Mouse (Mus musculus) forebrain, embryonic 11.5 days (tissue): ENCODE measurements around the gene Spata6. TPM values are rescaled to one million over a fixed set of nuclear protein-coding genes. Genes with fewer than 3 reads are reported as not detected.

Experiments used
- ATAC-seq: fragments of 200-750 bp; cut with Nextera tagmentation; replicated peaks from 2 replicates; pipeline ENCODE4 v1.8.0; 2017; ENCODE audit warnings: moderate TSS enrichment; ENCODE audit not compliant: low FRiP score
- DNase-seq: peaks from one replicate; pipeline ENCODE4 v3.0.0-alpha.2; 2017; ENCODE audit warnings: low spot score
- H3K27ac ChIP-seq: fragments of 300-500 bp; sonication (generic); 2 replicates; pipeline ENCODE4 v1.5.1; 2014; ENCODE audit warnings: low read depth, low read length
- H3K27me3 ChIP-seq: fragments of 300-500 bp; sonication (generic); 2 replicates; pipeline ENCODE4 v1.6.1; 2014; ENCODE audit warnings: mild to moderate bottlenecking, low read length, mixed read lengths; ENCODE audit not compliant: control insufficient read depth, insufficient read depth
- H3K36me3 ChIP-seq: fragments of 300-500 bp; sonication (generic); 2 replicates; pipeline ENCODE4 v1.6.1; 2014; ENCODE audit warnings: mild to moderate bottlenecking, low read length, moderate library complexity, mixed read lengths; ENCODE audit not compliant: control insufficient read depth, insufficient read depth
- H3K4me1 ChIP-seq: fragments of 300-500 bp; sonication (generic); replicated peaks from 2 replicates; pipeline ENCODE4 v1.6.1; 2014; ENCODE audit warnings: low read length, mixed read lengths; ENCODE audit not compliant: control insufficient read depth, insufficient read depth
- H3K4me2 ChIP-seq: fragments of 300-500 bp; sonication (generic); 2 replicates; pipeline ENCODE4 v1.6.1; 2014; ENCODE audit warnings: low read depth, mild to moderate bottlenecking, low read length, moderate library complexity, mixed read lengths; ENCODE audit not compliant: severe bottlenecking
- H3K4me3 ChIP-seq: fragments of 300-500 bp; sonication (generic); 2 replicates; pipeline ENCODE4 v1.5.1; 2014; ENCODE audit warnings: low read depth, low read length
- H3K9ac ChIP-seq: fragments of 300-500 bp; sonication (generic); 2 replicates; pipeline ENCODE4 v1.6.1; 2014; ENCODE audit warnings: low read length
- H3K9me3 ChIP-seq: fragments of 300-500 bp; sonication (generic); 2 replicates; pipeline ENCODE4 v1.6.1; 2016; ENCODE audit warnings: low read length, mixed read lengths; ENCODE audit not compliant: control insufficient read depth
- WGBS: fragments of 180-500 bp; shearing (Covaris S2); extraction: QIAGEN DNeasy Blood & Tissue Kit; methylation state at CpG from one replicate; pipeline ENCODE4 v1.1.7; 2014; 5-methylcytosine and 5-hydroxymethylcytosine counted together
- polyA plus RNA-seq: library from polyadenylated mRNA; unstranded; fragments of >200 nt; fragmentation: Nextera tagmentation; extraction: Ambion mirVana; gene quantifications from 2 replicates; pipeline ENCODE4 v1.2.1, GENCODE M21; 2014

Spata6 gene
- polyA plus RNA-seq, 1 experiment from 2014 or later, result 32.9 TPM

DNA sequence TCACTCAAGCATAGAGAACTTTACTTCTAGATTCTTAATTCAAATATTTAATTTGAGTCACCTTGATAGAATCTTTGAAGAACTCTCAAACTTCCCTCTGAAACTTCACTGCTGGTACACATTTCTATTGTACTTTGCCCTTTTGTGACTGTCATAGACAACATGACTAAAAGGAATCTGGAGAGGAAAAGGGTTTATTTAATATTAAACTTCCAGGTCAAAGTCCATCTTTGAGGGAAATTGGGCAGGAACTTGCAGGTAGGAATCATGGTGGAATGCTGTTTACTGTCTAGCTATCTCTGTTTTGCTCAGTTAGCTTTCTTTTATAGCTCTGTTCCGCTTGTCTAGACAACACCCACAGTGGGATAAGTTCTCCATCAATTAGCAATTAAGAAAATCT lies 17.8 kb downstream of the Spata6 start:
- H3K4me2 ChIP-seq, result no peak overlapping the region
- H3K4me3 ChIP-seq, result no peak overlapping the region
- H3K9me3 ChIP-seq, result no peaks in the 10 kb centered on the region
- 91% methylated on average over 1 of the region's 1 CpGs for WGBS
- no peak for ATAC-seq
- H3K27me3 ChIP-seq, result no peaks in the 10 kb centered on the region
- no peak for DNase-seq
- H3K36me3 ChIP-seq, result no peaks in the 10 kb centered on the region
- no peak overlapping the region for H3K9ac ChIP-seq
- H3K4me1 ChIP-seq, result no peaks in the 10 kb centered on the region
- no peak overlapping the region for H3K27ac ChIP-seq

DNA sequence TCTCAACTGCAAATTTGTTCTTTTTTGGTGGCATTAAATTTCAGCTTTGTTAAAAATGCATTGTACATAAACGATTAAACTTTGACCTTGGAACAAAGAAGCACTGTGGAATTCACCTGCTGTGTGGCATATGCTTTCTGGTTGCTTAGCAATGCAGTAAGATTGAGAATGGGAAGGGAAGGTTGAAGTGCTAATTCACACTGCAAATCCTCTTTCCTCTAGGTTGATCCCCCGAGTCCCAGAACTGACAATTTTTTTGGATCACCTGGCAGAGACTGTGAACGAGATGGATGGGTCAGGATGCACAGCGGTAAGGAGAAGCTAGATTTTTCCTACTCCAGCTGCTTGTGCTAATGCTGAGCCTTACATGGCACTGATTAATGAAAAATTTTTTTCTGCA lies 60.7 kb downstream of the Spata6 start:
- H3K4me2 ChIP-seq, result no peak overlapping the region
- DNase-seq (no peak), ATAC-seq (peak; percentile 80)
- no peaks in the 10 kb centered on the region for H3K9me3 ChIP-seq
- WGBS, result 25% methylated on average over 4 of the region's 4 CpGs
- H3K27me3 ChIP-seq, result no peaks in the 10 kb centered on the region
- no peak overlapping the region for H3K4me3 ChIP-seq
- H3K4me1 ChIP-seq, result no peaks in the 10 kb centered on the region
- no peak overlapping the region for H3K9ac ChIP-seq
- H3K27ac ChIP-seq, result no peak overlapping the region
- H3K36me3 ChIP-seq, result no peaks in the 10 kb centered on the region

- Histone ChIP-seq H3K27me3 (no peaks in the 10 kb centered on the region), H3K4me1 (no peaks in the 10 kb centered on the region), H3K4me3 (no peak overlapping the region), H3K36me3 (no peaks in the 10 kb centered on the region), H3K9ac (no peak overlapping the region), H3K27ac (no peak overlapping the region), H3K4me2 (no peak overlapping the region), H3K9me3 (no peaks in the 10 kb centered on the region)
- ATAC-seq (no peak), DNase-seq (no peak)
- WGBS, result 93% methylated on average over 3 of the region's 3 CpGs
Observed at GRCm38 (mm10) chr4:111799892-111800291, 80.1 kb downstream of the Spata6 start.

DNA sequence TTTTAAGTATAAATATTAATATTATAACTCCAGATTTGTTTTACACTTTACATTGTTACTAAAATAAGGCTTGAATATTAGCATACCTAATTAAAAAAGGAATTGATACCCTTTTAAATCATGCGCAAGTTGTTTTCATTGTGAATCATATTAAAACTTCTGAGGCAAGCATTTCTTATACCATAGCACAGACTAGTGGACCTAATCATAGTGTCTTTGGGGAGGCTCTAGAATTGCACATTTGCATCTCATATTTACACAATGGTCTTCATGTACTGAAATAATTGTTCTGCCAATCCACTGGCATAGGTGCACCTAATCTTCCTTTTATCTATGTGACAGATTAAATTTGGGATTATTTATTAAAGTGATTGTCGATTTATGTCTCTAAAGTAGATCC lies 83.4 kb downstream of the Spata6 start:
- H3K9me3 ChIP-seq, result no peaks in the 10 kb centered on the region
- no peak overlapping the region for H3K4me3 ChIP-seq
- ATAC-seq, result no peak
- H3K9ac ChIP-seq, result no peak overlapping the region
- H3K27me3 ChIP-seq, result no peaks in the 10 kb centered on the region
- H3K36me3 ChIP-seq, result no peaks in the 10 kb centered on the region
- DNase-seq, result no peak
- H3K4me1 ChIP-seq, result no peaks in the 10 kb centered on the region
- H3K27ac ChIP-seq, result no peak overlapping the region
- WGBS, result 89% methylated on average over 2 of the region's 2 CpGs
- no peak overlapping the region for H3K4me2 ChIP-seq

GRCm38 (mm10) chr4:111817478-111817877 lies 97.7 kb downstream of the Spata6 start:
- Histone ChIP-seq H3K9me3 (no peaks in the 10 kb centered on the region), H3K27me3 (no peaks in the 10 kb centered on the region), H3K4me2 (no peak overlapping the region), H3K9ac (no peak overlapping the region), H3K4me1 (no peaks in the 10 kb centered on the region), H3K27ac (no peak overlapping the region), H3K36me3 (no peaks in the 10 kb centered on the region), H3K4me3 (no peak overlapping the region)
- no peak for DNase-seq
- 63% methylated on average over 4 of the region's 4 CpGs for WGBS
- no peak for ATAC-seq

GRCm38 (mm10) chr4:111838882-111839281 lies 119.1 kb downstream of the Spata6 start:
- no peak overlapping the region for H3K4me2 ChIP-seq
- ATAC-seq (no peak), DNase-seq (no peak)
- H3K4me1 ChIP-seq, result no peaks in the 10 kb centered on the region
- H3K9me3 ChIP-seq, result no peaks in the 10 kb centered on the region
- H3K9ac ChIP-seq, result no peak overlapping the region
- H3K27me3 ChIP-seq, result no peaks in the 10 kb centered on the region
- no peak overlapping the region for H3K27ac ChIP-seq
- 95% methylated on average over 6 of the region's 6 CpGs for whole genome bisulfite sequencing
- H3K4me3 ChIP-seq, result no peak overlapping the region
- no peaks in the 10 kb centered on the region for H3K36me3 ChIP-seq

- Histone ChIP-seq H3K27ac (no peak overlapping the region), H3K36me3 (no peaks in the 10 kb centered on the region), H3K9me3 (no peaks in the 10 kb centered on the region), H3K9ac (no peak overlapping the region), H3K4me2 (no peak overlapping the region), H3K4me3 (no peak overlapping the region), H3K4me1 (no peaks in the 10 kb centered on the region), H3K27me3 (no peaks in the 10 kb centered on the region)
- DNase-seq, result no peak
- no peak for ATAC-seq
Observed at GRCm38 (mm10) chr4:111852626-111853025, 132.8 kb downstream of the Spata6 start.

GRCm38 (mm10) chr4:111866701-111867100 lies 146.9 kb downstream of the Spata6 start:
- no peaks in the 10 kb centered on the region for H3K36me3 ChIP-seq
- no peak overlapping the region for H3K4me2 ChIP-seq
- no peak overlapping the region for H3K27ac ChIP-seq
- H3K4me1 ChIP-seq, result no peaks in the 10 kb centered on the region
- no peaks in the 10 kb centered on the region for H3K27me3 ChIP-seq
- DNase-seq (no peak), ATAC-seq (no peak)
- WGBS, result 90% methylated on average over 5 of the region's 5 CpGs
- no peak overlapping the region for H3K4me3 ChIP-seq
- H3K9ac ChIP-seq, result no peak overlapping the region
- no peaks in the 10 kb centered on the region for H3K9me3 ChIP-seq

DNA sequence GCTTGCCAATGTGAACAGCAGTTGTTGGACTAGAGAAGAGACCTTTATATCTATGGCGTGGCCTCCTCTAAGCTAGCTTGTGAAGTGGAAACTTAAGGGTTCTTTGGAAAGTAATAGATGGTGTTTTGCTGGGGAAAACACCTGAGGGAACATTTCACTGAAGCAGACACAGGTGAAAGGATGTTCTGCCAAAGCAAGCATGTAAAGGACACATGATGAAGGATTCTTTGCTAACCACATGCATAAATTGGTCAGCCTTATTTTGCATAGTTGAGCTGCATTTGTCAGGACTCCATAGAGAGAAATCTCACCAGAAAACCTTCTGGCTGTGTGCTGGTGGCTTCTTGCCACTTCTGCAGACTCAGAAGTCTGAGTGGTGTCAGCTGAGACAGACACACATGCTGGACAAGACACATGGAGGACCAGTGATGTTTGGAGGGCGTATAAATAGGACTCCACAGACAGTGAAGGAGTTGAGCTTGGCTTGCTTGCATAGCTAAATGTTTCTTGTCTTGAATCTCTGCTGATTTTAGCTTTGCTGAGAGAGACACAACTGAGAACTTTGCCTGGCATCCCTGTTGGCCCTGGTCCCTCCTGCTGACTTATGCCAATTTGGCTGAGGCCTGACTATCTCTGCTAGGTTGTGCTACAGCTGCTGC lies 148.1 kb downstream of the Spata6 start:
- Histone ChIP-seq H3K4me3 (no peak overlapping the region), H3K36me3 (no peaks in the 10 kb centered on the region), H3K4me2 (no peak overlapping the region), H3K9me3 (no peaks in the 10 kb centered on the region), H3K27ac (no peak overlapping the region), H3K9ac (no peak overlapping the region), H3K4me1 (no peaks in the 10 kb centered on the region), H3K27me3 (no peaks in the 10 kb centered on the region)
- DNase-seq, result no peak
- no peak for ATAC-seq
- WGBS, result 83% methylated on average over 2 of the region's 2 CpGs
